Comparison of ENCODE assay signal across 8 mouse cellular contexts in the genomic region with DNA sequence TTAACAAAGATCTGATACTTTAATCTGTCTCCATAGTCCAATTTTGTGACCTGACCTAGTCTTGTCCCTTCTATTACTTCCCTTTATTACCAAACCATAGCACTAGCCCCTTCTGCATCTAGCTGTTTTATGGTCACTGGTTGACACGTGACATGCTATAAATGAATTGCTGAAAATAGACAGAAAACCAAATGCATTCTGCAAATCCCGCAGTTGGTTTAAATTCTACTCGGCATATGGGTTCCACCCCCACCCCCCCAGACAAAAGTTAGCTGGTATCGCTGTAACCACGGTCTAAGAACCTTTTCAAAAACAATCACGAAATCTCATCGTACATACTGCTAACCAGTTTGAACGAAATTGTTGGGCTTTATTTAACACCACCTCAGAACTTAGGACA. TPM values are rescaled to one million over a fixed set of nuclear protein-coding genes. Genes with fewer than 3 reads are reported as not detected.
A peak's percentile ranks its signal among the peaks of the same experiment; 100 is the strongest.
DNase-seq lines count a peak whose midpoint lies in the region; ATAC-seq and TF ChIP-seq lines count a peak whose summit lies in the region.

No protein-coding gene starts in this region.

- no peak for TF ChIP-seq CTCF in cerebellum, adult 2 months (IDR thresholded peaks at IDR 0.05; ENCODE audit: borderline replicate concordance, insufficient read depth, low read depth, low read length)
- no peak for TF ChIP-seq CTCF in embryonic fibroblast, embryonic 13.5 days (IDR thresholded peaks at IDR 0.05; ENCODE audit: borderline replicate concordance, insufficient read depth, low read length)

- peak overlapping the region; percentile 55 for H3K4me2 ChIP-seq in limb, embryonic 15.5 days

- H3K27ac ChIP-seq in cerebellum, adult 2 months (ENCODE audit: insufficient read depth, low read length) = no peak overlapping the region
- H3K27ac ChIP-seq in embryonic fibroblast, embryonic 13.5 days (ENCODE audit: insufficient read depth, low read length) = peak overlapping the region; percentile 23; the same call in 1 of the 2 replicates
- H3K27ac ChIP-seq in limb, embryonic 15.5 days = peak overlapping the region; percentile 92

- DNase-seq in cerebellum, adult 2 months = no peak
- DNase-seq in cerebellum, adult 8-10 months = no peak
- peak; percentile 30 for DNase-seq in 3T3-L1 (ENCODE audit: low read depth, low spot score)
- DNase-seq in urinary bladder, postnatal 4 days (ENCODE audit: low spot score in 2 of 2) = no peak
- DNase-seq in layer of hippocampus, adult 11-12 months (ENCODE audit: low spot score) = no peak
- no peak for DNase-seq in cerebellum, adult 9-11 months

- no peak for TF ChIP-seq POLR2A in cerebellum, adult 2 months (IDR thresholded peaks at IDR 0.05; ENCODE audit: borderline replicate concordance, insufficient read depth, low read length)
- no peak; the same call in 1 of the 2 replicates for TF ChIP-seq POLR2A in embryonic fibroblast, embryonic 13.5 days (IDR thresholded peaks at IDR 0.05; ENCODE audit: low read depth, low read length)

- H3K4me3 ChIP-seq in cerebellum, adult 2 months (replicated peaks; ENCODE audit: insufficient read depth, low read depth, low read length) = peak overlapping the region; percentile 81
- peak overlapping the region; percentile 88 for H3K4me3 ChIP-seq in embryonic fibroblast, embryonic 13.5 days (ENCODE audit: insufficient read depth, low read length)
- peak overlapping the region; percentile 81 for H3K4me3 ChIP-seq in limb, embryonic 15.5 days

- H3K4me1 ChIP-seq in cerebellum, adult 2 months (ENCODE audit: control insufficient read depth, insufficient read depth, low read length) = peaks cover 6% of the 10 kb centered on the region; the same call in 1 of the 2 replicates
- H3K4me1 ChIP-seq in embryonic fibroblast, embryonic 13.5 days (ENCODE audit: control insufficient read depth, insufficient read depth, low read length) = no peaks in the 10 kb centered on the region
- peaks cover 17% of the 10 kb centered on the region for H3K4me1 ChIP-seq in limb, embryonic 15.5 days

- no peaks in the 10 kb centered on the region for H3K9me3 ChIP-seq in limb, embryonic 15.5 days

- peak overlapping the region; percentile 92 for H3K9ac ChIP-seq in limb, embryonic 15.5 days

- no peaks in the 10 kb centered on the region for H3K27me3 ChIP-seq in cerebellum, adult 2 months (ENCODE audit: control insufficient read depth, insufficient read depth, low read length)
- H3K27me3 ChIP-seq in limb, embryonic 15.5 days = no peaks in the 10 kb centered on the region

- no peak for ATAC-seq in limb, embryonic 15.5 days (ENCODE audit: insufficient number of reproducible peaks, low FRiP score, low TSS enrichment, low read depth)

- H3K36me3 ChIP-seq in limb, embryonic 15.5 days = peaks cover 9% of the 10 kb centered on the region

- 0% methylated on average over 8 of the region's 8 CpGs for WGBS in cerebellum, adult 2 months
- 2% methylated on average over 8 of the region's 8 CpGs for WGBS in limb, embryonic 15.5 days

RNA-seq across cellular contexts. Expression of gene Slc30a5, which starts 1.0 kb away (rescaled TPM):
- polyA plus RNA-seq in cerebellum, adult 2 months (2012; rRNA removed) = 42.7 and 44.0 TPM in 2 replicates
- polyA plus RNA-seq in embryonic fibroblast, embryonic 13.5 days (2011; ENCODE audit: insufficient read length, low read depth, missing spikeins) = 54.5 and 58.8 TPM in 2 replicates
- polyA plus RNA-seq in limb, embryonic 15.5 days (2015; fragmentation: Nextera tagmentation; extraction: Ambion mirVana) = 57.4 and 64.1 TPM in 2 replicates

RNA-seq across cellular contexts. Expression of gene Ccnb1, which starts 45.8 kb away (rescaled TPM):
- 0.18 and 0.33 TPM in 2 replicates for polyA plus RNA-seq in cerebellum, adult 2 months (2012; rRNA removed)
- 84.2 and 103 TPM in 2 replicates for polyA plus RNA-seq in embryonic fibroblast, embryonic 13.5 days (2011; ENCODE audit: insufficient read length, low read depth, missing spikeins)
- polyA plus RNA-seq in limb, embryonic 15.5 days (2015; fragmentation: Nextera tagmentation; extraction: Ambion mirVana) = 163 and 171 TPM in 2 replicates

RNA-seq across cellular contexts. Expression of gene Cenph, which starts 56.5 kb away (rescaled TPM):
- 0.41 and 0.63 TPM in 2 replicates for polyA plus RNA-seq in cerebellum, adult 2 months (2012; rRNA removed)
- polyA plus RNA-seq in embryonic fibroblast, embryonic 13.5 days (2011; ENCODE audit: insufficient read length, low read depth, missing spikeins) = 17.4 and 20.9 TPM in 2 replicates
- polyA plus RNA-seq in limb, embryonic 15.5 days (2015; fragmentation: Nextera tagmentation; extraction: Ambion mirVana) = 24.9 and 29.9 TPM in 2 replicates

Comparison
In these comparisons a context has a peak if more than half of its experiments do, and no peak if none do; other contexts are left out.
1. RNA of gene Ccnb1, which starts 45.8 kb away (polyA plus RNA-seq): 163 to 171 TPM in limb, embryonic 15.5 days and 84.2 to 103 TPM in embryonic fibroblast, embryonic 13.5 days; 0.18 to 0.33 TPM in cerebellum, adult 2 months; every median in the first group is over 10 times any median in the second.
2. RNA of gene Cenph, which starts 56.5 kb away (polyA plus RNA-seq): 24.9 to 29.9 TPM in limb, embryonic 15.5 days and 17.4 to 20.9 TPM in embryonic fibroblast, embryonic 13.5 days; 0.41 to 0.63 TPM in cerebellum, adult 2 months; every median in the first group is over 10 times any median in the second.
3. Peak in every context shown above with its lines, with median percentiles within 50 percentile points of each other: H3K4me3 ChIP-seq.